Mouse (Mus musculus) T-helper 2 cell (primary cell): Measurements from ENCODE around the gene Atrnl1.
"Not testable (repeated sequence)": the region's sequence is repeated elsewhere in the genome, so short reads cannot be mapped to it uniquely, and the experiment has no call there.

Experiments used
- in situ Hi-C: fragments of 300-600 bp; cut with MboI, MseI; formaldehyde crosslinking; loops from one replicate; pipeline ENCODE4 v1.15.1; 2025; ENCODE audit warnings: high pct_unique_total_duplicates

Gene Atrnl1

GRCm38 (mm10) chr19:57958154-57958553 is 347.3 kb downstream of the Atrnl1 start:
- in situ Hi-C loops, result no loop called here

- in situ Hi-C loops, result no loop called here
These were observed 347.9 kb downstream of the Atrnl1 start for GRCm38 (mm10) chr19:57958726-57959125.

DNA sequence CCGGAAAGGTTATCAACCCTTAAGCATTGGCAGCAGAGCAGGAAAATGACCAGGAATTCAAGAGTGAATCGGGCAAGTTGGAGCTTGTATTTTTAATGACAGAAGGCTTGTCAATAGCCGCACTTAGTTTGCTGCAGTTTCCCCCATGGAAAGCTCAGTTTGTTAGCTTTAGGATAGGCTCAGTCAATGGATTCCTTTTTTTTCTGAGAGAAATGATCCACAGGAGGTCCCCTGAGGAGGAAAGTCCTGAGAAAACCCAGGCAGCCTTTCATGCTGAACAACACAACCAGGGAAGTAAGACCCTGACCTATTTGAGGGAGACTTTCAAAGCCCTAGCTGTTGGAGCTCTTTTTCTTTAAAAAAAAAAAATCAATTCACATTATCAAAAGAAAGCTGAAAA is 350.5 kb downstream of the Atrnl1 start:
- in situ Hi-C loops, result no loop called here

- in situ Hi-C loops, result no loop called here
These were observed 351.2 kb downstream of the Atrnl1 start for GRCm38 (mm10) chr19:57961738-57962640.

DNA sequence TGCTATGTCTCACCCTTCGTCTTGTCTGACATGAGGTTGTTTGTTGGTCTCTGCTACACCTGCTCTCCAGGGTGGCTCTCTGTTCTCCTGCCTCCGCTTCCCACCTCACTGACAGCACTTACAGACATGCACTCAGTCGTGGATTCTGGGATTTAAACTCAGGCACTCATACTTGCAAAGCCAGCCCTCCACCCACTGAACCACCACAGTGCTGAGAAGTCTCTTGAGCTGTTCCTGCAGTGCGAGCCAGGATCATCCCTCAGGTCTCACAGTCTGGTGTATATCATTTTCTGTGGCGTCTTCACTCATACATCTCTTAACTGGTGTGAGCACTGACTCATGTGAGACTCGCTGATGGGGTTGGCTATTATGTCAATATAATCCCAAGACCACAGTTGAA is 353.0 kb downstream of the Atrnl1 start:
- in situ Hi-C loops, result no loop called here

DNA sequence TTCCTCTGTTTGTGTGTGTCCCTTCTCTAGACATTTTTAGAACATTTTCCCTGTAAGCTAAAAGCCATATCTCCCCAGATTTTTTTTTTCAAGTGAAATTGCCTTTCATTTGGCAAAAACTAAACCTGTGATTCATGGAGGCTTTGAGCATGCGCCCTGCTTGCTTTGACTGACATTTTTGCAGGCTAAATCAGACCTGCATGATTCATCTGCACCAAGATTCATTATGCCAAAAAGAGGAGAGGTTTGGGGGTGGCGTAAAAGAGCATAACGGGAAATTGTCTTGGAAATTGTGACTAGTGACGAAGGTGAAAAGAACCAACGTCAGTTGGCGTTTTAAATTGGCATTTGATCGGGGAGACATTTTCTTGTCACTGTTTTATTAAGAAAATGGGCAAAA is 358.9 kb downstream of the Atrnl1 start:
- in situ Hi-C loops, result no loop called here

GRCm38 (mm10) chr19:57970342-57970895 is 359.6 kb downstream of the Atrnl1 start:
- in situ Hi-C loops, result no loop called here

DNA sequence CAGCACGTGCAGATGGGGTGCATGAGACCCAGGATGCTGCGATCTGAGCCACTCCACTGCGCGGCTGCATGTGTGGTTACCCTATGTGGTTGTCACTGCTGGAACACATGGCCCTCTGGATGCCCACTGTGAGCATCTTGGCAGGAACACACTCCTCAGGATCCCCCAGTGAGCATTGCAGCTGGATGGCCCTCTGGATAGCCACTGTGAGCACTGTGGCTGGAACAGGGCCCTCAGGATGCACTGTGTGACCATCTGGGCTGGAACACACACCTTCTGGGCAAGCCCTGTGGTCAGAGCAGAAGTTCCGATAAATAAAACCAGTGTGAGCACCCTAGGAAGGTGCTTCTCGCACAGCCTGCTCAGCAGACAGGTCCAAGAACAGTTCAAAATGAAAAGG is 364.4 kb downstream of the Atrnl1 start:
- in situ Hi-C loops, result no loop called here

DNA sequence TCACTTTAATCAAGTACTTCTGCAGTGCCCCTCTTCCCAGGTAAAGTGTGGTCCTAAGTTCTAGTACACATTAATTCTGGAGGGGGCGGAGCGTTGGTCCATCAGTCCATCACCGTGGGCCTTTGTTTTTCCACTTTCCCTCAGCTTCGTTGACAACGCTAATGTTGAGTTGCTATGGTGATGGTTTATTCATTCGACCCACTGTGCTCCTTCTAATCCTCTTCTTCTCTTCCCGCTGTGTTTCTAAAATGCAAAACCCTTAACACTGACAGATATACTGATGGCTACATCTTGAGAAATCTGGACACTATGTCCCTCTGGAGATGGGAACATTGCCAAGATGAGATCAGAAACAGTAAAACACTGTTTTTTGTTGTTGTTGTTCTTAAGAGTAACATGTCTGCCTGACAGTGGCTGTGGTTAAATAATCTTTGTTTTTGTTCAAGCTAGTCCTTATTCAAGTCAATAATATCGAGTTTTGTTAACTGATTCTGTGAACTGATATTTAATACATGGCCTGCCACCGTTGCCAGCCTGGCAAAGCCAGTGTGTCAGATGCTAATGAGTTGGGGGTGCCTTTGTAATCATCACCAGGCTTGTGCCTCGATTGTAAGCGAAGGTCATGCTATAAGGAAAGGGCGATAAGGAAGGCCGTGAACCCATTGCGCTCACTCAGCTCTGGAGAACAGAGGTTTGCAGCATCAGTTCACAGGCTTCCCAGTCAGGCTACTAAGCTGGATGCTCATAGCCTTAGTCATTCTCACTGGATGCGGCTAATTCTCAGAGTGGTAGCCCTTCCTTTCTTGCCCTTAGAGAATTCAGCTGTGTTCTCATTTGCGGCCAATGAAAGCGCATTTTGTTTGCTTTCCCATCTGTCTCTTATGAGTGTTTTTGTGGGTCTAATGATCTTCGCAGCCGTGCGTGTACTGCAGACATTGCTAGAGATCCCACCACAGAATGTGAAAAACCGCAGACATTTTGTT is 375.4 kb downstream of the Atrnl1 start:
- in situ Hi-C loops, result no loop called here

- in situ Hi-C loops, result no loop called here
These were observed 377.0 kb downstream of the Atrnl1 start for GRCm38 (mm10) chr19:57987696-57988393.

DNA sequence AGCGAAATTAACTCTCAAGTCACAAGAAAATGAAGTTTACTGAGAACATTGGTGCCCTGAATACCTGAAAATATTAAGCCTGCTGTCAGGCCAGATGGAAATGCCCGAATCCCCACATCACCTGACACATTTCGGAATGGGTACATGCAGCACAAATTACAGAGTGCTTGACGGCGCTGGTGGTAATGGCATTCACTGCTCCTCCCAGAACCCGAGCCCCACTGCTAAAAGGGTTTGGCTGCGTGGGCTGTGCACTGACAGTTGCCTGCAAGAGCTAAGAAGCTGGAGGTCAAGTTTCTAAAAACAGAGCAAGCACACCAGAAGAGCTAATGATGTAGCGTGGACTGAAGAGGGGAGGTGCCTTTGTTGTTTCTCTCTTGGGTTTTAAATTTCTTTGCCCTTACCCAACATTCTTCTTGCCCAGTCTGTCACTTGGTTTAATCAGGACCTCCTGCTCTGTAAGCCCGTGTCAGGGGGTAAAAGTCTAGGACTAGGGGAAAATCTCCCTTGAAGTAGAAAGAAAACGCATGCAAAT is 377.8 kb downstream of the Atrnl1 start:
- in situ Hi-C loops, result no loop called here

GRCm38 (mm10) chr19:57991099-57991760 is 380.4 kb downstream of the Atrnl1 start:
- in situ Hi-C loops, result no loop called here

DNA sequence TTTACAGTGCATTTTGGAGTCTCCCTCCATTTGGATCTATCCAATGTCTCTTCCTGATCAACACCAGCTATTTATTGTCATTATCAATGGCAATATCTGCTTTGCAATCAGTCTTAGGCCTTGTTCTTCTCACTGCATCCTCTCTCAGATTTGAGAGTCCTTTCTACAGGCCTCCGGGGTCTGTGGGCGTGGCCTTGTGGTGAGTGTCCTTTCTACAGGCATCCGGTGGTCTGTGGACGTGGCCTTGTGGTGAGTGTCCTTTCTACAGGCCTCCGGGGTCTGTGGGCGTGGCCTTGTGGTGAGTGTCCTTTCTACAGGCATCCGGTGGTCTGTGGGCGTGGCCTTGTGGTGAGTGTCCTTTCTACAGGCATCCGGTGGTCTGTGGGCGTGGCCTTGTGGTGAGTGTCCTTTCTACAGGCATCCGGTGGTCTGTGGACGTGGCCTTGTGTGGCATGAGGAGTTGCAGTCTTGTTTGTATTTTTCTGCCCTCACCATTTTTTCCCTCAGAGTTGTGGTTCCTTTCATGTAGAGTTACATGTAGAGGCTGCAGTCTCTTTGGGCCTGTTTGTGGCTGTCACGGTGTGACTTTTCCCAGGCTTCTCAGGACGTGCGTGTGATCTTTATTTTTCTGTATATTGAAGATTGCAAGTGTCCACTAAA is 383.5 kb downstream of the Atrnl1 start:
- in situ Hi-C loops, result not testable (repeated sequence)

GRCm38 (mm10) chr19:57995015-57995414 is 384.2 kb downstream of the Atrnl1 start:
- in situ Hi-C loops, result no loop called here

DNA sequence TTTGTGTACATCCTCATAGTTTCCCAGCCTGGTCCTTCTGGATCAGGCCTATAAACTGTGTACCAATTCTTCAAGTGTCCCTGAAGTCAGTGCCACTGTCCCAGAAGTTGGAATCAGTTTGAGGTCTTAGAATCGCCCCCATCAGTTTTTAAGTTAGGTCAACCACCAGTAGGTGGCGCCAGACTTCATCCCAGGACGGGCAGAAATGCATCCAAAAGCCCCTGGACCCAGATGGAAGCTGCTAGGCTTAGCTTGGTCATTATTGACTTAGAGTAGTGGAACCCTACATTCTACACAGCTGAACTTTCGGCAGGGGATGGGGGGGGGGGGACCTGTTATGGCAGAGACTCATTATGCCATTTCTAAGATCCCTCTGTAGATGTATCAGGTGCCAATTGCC is 387.1 kb downstream of the Atrnl1 start:
- in situ Hi-C loops, result no loop called here

DNA sequence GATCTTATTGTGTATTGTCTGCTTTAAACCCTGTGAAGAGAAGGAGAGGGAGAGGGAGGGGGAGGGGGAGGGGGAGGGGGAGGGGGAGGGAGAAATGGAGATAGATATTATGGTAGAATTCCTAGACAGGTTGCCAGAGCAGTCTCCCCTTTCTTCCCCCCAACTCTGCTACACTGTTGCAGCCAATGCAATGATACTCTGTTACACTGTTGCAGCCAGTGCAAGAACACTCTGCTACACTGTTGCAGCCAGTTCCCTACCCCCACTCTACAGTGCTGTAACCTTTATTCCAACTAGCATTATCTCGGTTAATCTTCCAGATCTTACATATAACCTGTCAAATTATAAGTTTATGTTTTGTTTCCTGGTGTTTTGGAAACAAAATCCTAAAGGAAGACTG is 400.8 kb downstream of the Atrnl1 start:
- in situ Hi-C loops, result no loop called here

DNA sequence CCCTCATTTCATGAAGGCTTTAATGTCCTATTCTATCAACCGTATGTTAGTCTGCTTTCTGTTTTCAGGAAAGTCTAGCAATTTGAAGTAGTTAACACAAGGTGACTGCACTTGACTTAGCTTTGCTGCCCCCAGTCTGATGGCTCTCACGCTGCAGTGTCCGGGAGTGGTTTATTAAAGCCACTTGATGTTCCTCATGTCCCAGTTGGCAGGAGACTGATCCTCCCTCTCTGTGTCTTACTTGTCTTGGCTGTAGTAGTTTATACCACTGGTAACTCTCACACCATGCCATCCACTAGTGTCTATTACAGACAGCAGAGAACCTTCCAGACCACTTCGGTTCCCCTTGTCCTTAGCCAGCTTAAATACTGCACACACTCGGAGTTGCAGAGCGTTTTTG is 404.9 kb downstream of the Atrnl1 start:
- in situ Hi-C loops, result no loop called here

DNA sequence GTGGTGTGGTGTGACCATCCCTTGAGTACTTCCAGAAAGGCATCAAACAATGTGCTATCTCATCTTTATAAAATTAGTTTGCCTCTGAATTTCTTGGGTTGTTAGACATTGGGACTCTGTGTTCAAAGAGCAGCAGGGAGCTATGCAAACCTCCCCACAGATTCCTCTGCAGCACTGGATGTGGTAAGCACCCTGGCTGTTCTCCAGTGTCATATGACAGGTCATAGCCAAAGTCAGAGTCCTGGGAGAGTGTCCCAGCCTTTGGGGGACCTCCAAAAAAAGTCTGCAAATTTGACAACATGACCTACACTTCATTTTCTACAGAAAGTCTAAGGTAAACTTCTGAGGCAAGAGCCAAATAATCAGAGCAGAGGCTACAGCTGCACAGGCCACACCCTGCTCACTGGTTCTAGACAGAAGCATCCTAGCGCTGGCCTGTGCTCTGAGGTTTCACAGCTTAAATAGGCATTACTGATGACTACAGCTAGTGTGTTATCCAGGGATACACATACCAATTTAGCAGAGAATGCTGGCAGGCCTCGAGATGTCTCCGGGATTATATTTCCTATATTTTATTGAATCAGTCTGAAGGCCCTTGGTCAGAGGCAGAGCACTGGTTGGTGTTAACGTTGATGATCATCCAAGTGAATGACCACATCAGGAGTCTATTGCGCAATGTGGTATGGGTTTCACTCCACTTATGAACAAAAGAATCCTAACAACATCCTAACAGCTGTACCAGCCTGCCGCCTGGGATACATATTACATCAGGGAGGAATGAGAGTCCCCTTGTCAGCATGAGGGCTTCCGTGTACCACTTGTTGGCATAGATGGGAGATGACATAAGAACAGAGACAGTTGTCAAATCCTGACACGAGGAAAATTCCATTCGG is 406.0 kb downstream of the Atrnl1 start:
- in situ Hi-C loops, result no loop called here

DNA sequence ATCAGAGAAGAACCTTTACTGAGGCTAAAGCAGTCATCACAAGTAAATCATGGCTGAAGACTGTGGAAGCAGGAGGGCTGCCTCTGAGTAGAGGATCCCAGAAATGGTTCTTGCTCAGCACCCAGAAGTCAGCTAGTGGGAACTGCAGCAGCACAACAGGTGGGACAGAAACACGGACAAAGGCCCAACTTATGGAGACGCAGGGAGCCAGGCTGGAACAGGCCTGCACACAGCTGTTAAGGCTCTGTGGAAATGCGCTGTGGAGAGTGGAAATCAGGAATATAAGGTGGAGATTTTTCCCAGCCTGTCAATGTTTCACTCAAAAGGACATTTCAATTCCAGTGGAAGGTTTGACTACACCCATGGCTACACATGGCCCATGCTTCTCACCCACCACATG is 406.6 kb downstream of the Atrnl1 start:
- in situ Hi-C loops, result no loop called here
